Mouse (Mus musculus): Measurements from ENCODE around the gene Ror1. TPM values are rescaled to one million over a fixed set of nuclear protein-coding genes. Genes with fewer than 3 reads are reported as not detected.

Gene Ror1
- polyA plus RNA-seq, 1 experiment = 10.8 TPM

DNA sequence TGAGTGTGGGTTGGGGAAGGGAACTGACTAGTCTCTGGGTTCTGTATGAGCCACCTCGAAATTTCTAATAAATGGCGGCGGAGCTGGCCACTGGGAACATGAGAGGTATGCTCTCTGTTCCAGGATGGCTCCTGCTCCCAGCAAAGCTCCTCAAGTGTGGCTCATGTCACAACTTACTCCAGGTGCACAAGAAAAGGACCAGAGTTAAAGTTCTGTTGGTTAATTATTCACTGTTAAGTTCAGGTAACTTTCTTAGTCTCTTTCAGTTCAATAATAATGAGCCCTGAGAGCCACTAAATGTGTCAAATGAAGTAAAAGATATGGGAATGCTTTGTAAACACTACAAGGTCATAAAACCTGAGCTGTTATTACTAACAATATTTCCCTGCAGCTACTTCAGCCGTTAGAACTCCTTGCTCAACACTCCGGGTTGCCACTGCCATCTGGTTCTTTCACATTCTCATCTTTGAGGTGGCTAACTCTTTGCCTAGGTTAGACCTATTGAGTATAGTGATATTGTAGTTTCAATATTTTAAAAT lies 100.7 kb downstream of the Ror1 start:
- Histone ChIP-seq H3K4me3 (ENCODE audit: insufficient read depth, low read length) (no peak overlapping the region), H3K4me1 (ENCODE audit: control insufficient read depth, insufficient read depth, low read length) (no peaks in the 10 kb centered on the region), H3K27ac (ENCODE audit: insufficient read depth, low read length) (no peak overlapping the region)
- TF ChIP-seq POLR2A (IDR thresholded peaks at IDR 0.05; ENCODE audit: low read depth, low read length) (no peak), CTCF (IDR thresholded peaks at IDR 0.05; ENCODE audit: borderline replicate concordance, insufficient read depth, low read length) (no peak)

DNA sequence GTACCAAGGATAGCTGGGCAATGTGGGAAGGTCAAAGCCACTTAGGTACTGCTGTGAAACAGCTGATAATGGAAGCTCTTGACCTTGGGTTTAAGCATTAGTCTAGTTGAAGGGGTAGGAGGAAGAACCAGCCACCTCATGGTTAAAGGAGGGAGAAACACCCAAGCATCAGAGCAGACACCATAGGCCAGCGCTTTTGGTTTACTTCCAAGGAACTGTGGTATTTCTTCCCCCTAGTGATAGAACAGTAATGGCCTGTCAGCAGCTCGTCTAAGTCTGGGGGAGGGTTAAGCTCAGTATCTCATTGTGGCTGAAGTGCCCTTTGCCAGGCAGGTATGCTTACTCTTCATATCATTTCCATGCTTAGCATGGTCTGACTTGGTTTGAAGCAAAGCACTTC lies 102.7 kb downstream of the Ror1 start:
- H3K27ac ChIP-seq (ENCODE audit: insufficient read depth, low read length) = no peak overlapping the region
- no peak overlapping the region for H3K4me3 ChIP-seq (ENCODE audit: insufficient read depth, low read length)
- H3K4me1 ChIP-seq (ENCODE audit: control insufficient read depth, insufficient read depth, low read length) = no peaks in the 10 kb centered on the region

GRCm38 (mm10) chr4:100201322-100201721 lies 105.7 kb downstream of the Ror1 start:
- Histone ChIP-seq H3K27ac (ENCODE audit: insufficient read depth, low read length) (no peak overlapping the region), H3K4me1 (ENCODE audit: control insufficient read depth, insufficient read depth, low read length) (no peaks in the 10 kb centered on the region), H3K4me3 (ENCODE audit: insufficient read depth, low read length) (no peak overlapping the region)
- TF ChIP-seq CTCF (IDR thresholded peaks at IDR 0.05; ENCODE audit: borderline replicate concordance, insufficient read depth, low read length) = no peak
- TF ChIP-seq POLR2A (IDR thresholded peaks at IDR 0.05; ENCODE audit: low read depth, low read length) = no peak

More for the DNA sequence above, 102.7 kb downstream of the Ror1 start:
- TF ChIP-seq POLR2A (IDR thresholded peaks at IDR 0.05; ENCODE audit: low read depth, low read length) = no peak
- no peak for TF ChIP-seq CTCF (IDR thresholded peaks at IDR 0.05; ENCODE audit: borderline replicate concordance, insufficient read depth, low read length)

- TF ChIP-seq CTCF (IDR thresholded peaks at IDR 0.05; ENCODE audit: borderline replicate concordance, insufficient read depth, low read length) (no peak), POLR2A (IDR thresholded peaks at IDR 0.05; ENCODE audit: low read depth, low read length) (no peak)
- no peaks in the 10 kb centered on the region for H3K4me1 ChIP-seq (ENCODE audit: control insufficient read depth, insufficient read depth, low read length)
- no peak overlapping the region for H3K4me3 ChIP-seq (ENCODE audit: insufficient read depth, low read length)
- H3K27ac ChIP-seq (ENCODE audit: insufficient read depth, low read length) = no peak overlapping the region
Observed at GRCm38 (mm10) chr4:100203066-100203465, 107.5 kb downstream of the Ror1 start.

DNA sequence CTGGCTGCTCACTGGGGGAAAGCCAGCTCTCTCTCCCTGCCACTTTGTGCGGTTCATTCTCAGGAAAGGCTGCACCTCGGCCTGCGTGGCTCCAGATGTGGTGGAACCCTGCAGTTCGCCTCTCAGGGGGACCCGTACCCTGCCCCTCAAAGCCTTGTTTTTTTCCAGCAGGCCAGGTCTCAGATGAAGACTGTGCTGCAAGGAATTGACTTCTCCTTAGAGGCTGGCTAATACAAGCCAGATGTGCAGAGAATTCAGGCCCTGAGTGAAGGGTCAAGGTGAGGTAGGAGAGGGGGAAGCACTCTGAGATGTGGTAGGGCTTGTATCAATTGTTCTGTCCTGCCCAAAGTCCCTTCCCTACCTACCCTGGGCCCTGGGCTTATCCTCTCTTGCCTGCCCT lies 108.1 kb downstream of the Ror1 start:
- TF ChIP-seq POLR2A (IDR thresholded peaks at IDR 0.05; ENCODE audit: low read depth, low read length) (no peak), CTCF (IDR thresholded peaks at IDR 0.05; ENCODE audit: borderline replicate concordance, insufficient read depth, low read length) (no peak)
- no peak overlapping the region for H3K27ac ChIP-seq (ENCODE audit: insufficient read depth, low read length)
- H3K4me1 ChIP-seq (ENCODE audit: control insufficient read depth, insufficient read depth, low read length) = no peaks in the 10 kb centered on the region

GRCm38 (mm10) chr4:100204381-100204780 lies 108.8 kb downstream of the Ror1 start:
- Histone ChIP-seq H3K4me3 (ENCODE audit: insufficient read depth, low read length) (no peak overlapping the region), H3K4me1 (ENCODE audit: control insufficient read depth, insufficient read depth, low read length) (no peaks in the 10 kb centered on the region), H3K27ac (ENCODE audit: insufficient read depth, low read length) (no peak overlapping the region)
- no peak for TF ChIP-seq POLR2A (IDR thresholded peaks at IDR 0.05; ENCODE audit: low read depth, low read length)
- no peak for TF ChIP-seq CTCF (IDR thresholded peaks at IDR 0.05; ENCODE audit: borderline replicate concordance, insufficient read depth, low read length)

More for the DNA sequence above, 108.1 kb downstream of the Ror1 start:
- no peak overlapping the region for H3K4me3 ChIP-seq (ENCODE audit: insufficient read depth, low read length)

DNA sequence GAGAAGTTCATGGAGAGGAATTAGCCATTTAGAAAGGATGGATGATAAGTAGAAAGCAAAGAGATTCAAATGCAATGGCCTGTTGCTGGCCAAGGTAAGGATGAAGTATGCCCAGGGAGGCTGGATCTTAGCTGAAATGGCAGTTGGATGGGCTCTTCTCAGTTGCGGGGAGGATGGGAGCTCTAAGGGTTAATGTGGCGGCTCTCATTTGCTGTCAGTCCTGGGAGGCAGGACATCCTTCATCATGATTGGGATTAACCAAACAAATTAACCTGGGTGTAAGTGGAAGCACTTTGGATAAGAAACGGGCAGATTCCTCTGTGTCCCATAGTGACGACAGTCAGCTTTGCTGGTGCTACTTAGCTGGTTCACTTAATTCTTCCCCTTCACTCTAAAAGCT lies 112.5 kb downstream of the Ror1 start:
- Histone ChIP-seq H3K4me3 (ENCODE audit: insufficient read depth, low read length) (no peak overlapping the region), H3K4me1 (ENCODE audit: control insufficient read depth, insufficient read depth, low read length) (no peaks in the 10 kb centered on the region), H3K27ac (ENCODE audit: insufficient read depth, low read length) (no peak overlapping the region)
- TF ChIP-seq POLR2A (IDR thresholded peaks at IDR 0.05; ENCODE audit: low read depth, low read length) (no peak), CTCF (IDR thresholded peaks at IDR 0.05; ENCODE audit: borderline replicate concordance, insufficient read depth, low read length) (no peak)

- H3K4me1 ChIP-seq (ENCODE audit: control insufficient read depth, insufficient read depth, low read length) = no peaks in the 10 kb centered on the region
- no peak overlapping the region for H3K4me3 ChIP-seq (ENCODE audit: insufficient read depth, low read length)
- no peak overlapping the region for H3K27ac ChIP-seq (ENCODE audit: insufficient read depth, low read length)
- no peak for TF ChIP-seq CTCF (IDR thresholded peaks at IDR 0.05; ENCODE audit: borderline replicate concordance, insufficient read depth, low read length)
- TF ChIP-seq POLR2A (IDR thresholded peaks at IDR 0.05; ENCODE audit: low read depth, low read length) = no peak
Observed at GRCm38 (mm10) chr4:100209106-100209505, 113.5 kb downstream of the Ror1 start.

DNA sequence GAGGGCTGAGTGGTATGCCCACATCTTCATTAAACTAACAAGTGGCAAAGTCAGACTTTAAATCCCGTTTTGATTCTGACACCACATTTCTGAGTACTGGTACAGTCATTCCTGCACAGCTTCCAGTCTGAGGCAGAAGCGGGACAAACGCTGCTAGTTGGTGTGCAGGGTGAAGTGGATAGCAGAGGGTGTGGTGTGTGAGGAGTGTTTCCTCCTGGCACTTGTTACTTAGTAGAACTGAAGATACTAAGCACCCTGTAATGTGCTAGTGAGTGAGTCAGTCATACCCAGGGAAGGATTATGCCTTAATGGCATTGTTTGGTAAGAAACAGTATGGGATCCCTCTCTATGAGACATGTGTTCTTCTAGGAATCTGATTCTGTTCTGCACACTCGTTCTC lies 115.7 kb downstream of the Ror1 start:
- Histone ChIP-seq H3K27ac (ENCODE audit: insufficient read depth, low read length) (no peak overlapping the region), H3K4me1 (ENCODE audit: control insufficient read depth, insufficient read depth, low read length) (0 out of 2 replicates have a peak, but pooled peaks cover under 1% of the 10 kb centered on the region), H3K4me3 (ENCODE audit: insufficient read depth, low read length) (no peak overlapping the region)
- TF ChIP-seq POLR2A (IDR thresholded peaks at IDR 0.05; ENCODE audit: low read depth, low read length) (no peak), CTCF (IDR thresholded peaks at IDR 0.05; ENCODE audit: borderline replicate concordance, insufficient read depth, low read length) (no peak)

GRCm38 (mm10) chr4:100214324-100215215 lies 119.0 kb downstream of the Ror1 start:
- Histone ChIP-seq H3K27ac (ENCODE audit: insufficient read depth, low read length) (0 out of 2 replicates have a peak overlapping the region, but pooled peaks have one; percentile 28), H3K4me1 (ENCODE audit: control insufficient read depth, insufficient read depth, low read length) (peaks cover 6% of the 10 kb centered on the region; the same call in 1 of the 2 replicates), H3K4me3 (ENCODE audit: insufficient read depth, low read length) (no peak overlapping the region)
- no peak for TF ChIP-seq POLR2A (IDR thresholded peaks at IDR 0.05; ENCODE audit: low read depth, low read length)
- 0 out of 2 replicates have a peak, but pooled peaks have one; percentile 40 for TF ChIP-seq CTCF (IDR thresholded peaks at IDR 0.05; ENCODE audit: borderline replicate concordance, insufficient read depth, low read length)

Data from embryonic fibroblast, embryonic 13.5 days (primary cell).